Mouse (Mus musculus) left cerebral cortex, adult 18-20 months (tissue): Measurements from ENCODE around the gene P2rx6. TPM values are rescaled to one million over a fixed set of nuclear protein-coding genes. Genes with fewer than 3 reads are reported as not detected.
A peak's percentile ranks its signal among the peaks of the same experiment; 100 is the strongest.
"Not testable (repeated sequence)": the region's sequence is repeated elsewhere in the genome, so short reads cannot be mapped to it uniquely, and the experiment has no call there.

Experiments
- DNase-seq, 2 experiments: peaks; one replicate each; pipeline ENCODE4 v3.0.0; 2021 to 2022; ENCODE audit warnings: low spot score in 2 of 2, mixed read lengths in 1 of 2
- total RNA-seq, 2 experiments: library from RNA; stranded (reverse); gene quantifications; 2 replicates each; pipeline ENCODE4 v1.2.3; 2021

Gene P2rx6
- total RNA-seq, 2 experiments from 2014 or later, result 1.2 to 1.3 TPM

DNA sequence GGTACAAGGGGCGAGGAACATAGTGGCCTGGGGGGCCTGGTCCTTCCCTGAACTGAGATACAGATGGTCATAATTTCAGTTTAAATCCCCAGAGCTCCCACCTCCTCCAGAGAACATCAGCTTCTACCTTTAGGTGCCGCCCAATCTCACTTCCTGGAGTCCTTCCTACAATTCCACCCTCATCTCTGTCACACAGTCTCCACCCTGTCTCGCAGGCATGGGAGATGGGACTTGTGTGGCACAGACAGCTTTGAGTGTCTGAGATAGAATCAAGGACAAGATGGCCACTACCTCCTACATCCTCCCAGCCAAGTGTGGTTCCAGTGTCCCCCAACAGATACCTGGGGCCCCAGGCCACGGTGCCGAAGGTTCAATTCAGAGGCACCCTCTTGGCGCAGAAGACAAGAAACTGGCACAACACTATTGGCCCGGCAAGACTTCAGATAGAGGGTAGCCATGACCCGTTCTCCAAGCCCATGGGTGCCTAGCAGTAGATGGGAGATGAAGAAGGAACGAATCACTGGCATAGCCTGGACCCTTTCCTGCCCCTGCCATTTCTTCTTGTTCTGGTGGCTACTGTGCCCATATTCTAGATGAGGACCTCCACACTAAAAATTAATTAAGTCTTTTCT is 2.2 kb upstream of the P2rx6 start:
- no peak for DNase-seq

DNA sequence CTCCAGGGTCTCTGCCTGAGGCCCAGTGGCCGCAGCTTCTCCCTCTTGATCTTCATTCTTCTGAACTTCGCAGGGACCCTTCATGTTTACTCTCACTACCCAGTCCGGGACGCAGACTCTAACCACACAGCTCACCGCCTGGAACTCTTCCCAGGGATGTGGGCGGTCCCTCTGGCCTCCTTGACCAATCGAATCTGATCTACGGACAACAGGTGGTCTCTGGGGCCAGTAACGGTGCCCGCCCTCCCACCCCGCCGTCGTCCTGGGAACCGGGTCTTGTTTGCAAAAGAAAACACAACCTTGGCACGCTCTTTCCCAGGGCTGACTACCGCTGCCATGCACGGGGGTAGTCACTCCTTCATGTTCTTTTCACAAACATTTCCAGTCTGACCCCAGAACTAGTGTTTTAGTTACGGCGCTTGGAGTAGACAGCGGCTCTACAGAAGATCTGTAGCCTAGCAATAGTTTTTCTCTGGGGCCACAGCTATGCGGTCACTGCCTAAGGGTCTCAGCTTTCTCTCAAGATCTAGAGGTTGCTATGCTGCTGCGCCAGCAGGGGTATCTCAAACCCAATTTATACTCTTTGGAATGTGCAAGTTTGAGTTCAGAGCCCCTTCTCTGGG is 446 bp upstream of the P2rx6 start, which contains the start of gene Lrrc74b:
TSS of gene Lrrc74b (minus strand) at position 120 of the 623 bp plus-strand sequence.
- DNase-seq, result no peak

DNA sequence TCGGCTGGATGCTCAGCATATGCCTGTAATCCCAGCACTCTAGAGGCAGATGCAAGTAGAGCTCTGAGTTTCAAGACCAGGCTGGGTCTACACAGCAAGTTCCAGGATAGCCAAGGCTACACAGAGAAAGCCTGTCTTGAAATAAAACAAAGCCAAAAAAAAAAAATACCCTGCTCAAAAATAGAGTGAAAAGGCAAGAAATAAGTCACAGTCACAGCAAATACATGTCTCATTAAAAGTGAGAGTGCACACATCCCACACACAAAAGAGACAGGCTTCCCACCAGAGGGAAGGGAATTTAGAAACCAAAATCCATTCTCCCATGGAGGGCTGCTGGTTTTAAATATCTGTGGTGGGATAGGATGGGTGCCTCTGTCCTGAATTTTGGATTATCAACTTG is 1.9 kb downstream of the P2rx6 start:
- no peak for DNase-seq

DNA sequence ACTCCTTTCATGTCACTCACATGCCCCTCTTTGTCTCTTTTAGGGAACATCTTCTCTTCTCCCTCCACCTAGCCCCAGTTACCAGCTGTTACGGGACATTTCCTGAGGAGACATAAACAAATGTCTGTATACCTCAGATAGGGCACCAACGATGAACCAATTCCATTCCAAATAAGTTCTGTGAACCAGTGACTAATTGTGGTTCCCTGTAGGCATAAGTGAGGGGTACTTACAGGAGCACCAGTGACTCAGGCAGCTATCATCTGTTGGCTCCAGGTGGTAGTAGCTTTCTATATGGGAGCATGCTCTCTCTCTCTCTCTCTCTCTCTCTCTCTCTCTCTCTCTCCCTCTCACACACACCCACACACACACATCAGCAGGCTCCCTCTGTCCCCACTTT is 2.5 kb downstream of the P2rx6 start:
- peak in 1 of 2 experiments; percentile 46 for DNase-seq

DNA sequence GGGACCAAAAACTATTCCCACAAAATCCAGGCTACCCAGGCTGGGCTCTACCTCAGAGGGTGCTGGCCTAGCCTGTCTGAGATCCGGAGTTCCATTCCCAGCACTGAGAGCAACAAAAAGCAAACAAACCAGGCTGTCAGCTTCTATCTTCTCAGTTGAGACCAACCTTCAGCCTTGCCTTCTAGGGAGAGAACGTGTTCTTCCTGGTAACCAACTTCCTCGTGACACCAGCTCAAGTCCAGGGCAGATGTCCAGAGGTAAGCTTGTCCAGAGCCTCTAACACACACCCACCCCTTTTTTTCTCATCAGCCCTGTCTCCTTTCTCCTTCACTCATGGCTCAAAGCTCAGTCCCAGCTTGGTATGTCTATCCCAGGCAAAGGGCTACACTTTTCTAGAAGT is 3.1 kb downstream of the P2rx6 start:
- DNase-seq, result no peak

DNA sequence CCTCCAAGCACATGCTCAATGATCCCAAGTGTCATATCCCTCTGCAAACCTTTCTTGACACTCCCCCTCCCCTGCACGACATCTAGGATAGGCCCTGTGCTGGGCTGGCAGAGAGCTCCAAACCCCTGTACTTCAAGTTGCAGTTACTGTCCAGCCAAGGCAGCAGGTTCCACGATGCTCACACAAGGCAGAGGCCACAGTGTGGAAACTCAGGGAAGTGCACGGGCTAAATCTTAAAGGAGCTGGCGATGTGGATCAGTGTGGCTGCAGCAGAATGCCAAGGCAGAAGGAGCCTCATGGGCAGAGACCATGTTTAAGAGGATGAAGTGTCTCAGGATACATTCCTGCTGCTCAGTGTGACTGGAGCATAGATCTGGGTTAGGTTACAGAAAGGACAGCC is 4.5 kb downstream of the P2rx6 start:
- no peak for DNase-seq

DNA sequence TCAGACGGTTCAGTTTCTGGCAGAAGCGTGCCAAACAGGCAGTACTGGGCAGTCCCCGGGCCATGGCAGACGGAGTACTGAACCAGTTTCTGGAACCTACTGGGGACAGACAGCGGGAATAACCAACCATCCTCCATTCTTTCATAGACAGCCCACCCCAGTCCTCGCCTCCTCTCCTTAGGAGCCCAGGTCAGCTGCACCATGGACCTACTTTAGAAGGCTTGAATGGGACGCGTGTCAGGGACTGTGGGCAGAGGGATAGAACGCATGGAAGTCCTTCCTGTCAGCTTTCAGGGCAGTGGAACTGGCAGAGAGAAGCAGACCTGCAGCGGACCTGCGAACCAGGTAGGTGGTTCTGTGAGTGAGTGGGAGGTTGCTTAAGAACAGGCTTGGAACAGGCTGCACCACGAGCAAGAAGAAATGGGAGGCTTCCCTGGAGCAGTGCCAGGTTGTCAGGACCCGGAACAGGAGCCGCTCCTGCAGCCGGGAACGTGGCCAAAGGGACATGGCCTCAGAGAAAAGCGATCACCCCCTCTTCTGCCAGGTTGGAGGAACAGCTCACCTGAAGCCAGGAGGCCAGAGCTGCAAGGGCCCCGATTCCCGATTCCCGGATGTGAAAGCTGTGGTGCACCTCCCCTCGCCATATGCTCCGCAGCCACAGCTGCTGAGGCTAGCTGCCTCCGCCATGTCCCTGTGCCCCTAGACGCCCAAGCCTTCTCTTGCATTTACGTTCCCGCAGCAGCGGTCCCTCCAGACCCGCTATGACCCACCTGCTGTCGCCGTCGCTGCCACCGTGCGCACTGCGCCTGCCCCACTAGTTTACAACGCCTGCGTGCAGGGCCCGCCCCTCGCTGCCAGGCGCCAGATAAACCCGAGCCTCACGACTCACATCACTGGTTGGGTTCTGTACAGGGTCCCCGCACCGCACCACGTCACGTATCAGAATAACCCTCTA is 14.5 kb downstream of the P2rx6 start:
- DNase-seq, result peak; percentile 71 to 83

DNA sequence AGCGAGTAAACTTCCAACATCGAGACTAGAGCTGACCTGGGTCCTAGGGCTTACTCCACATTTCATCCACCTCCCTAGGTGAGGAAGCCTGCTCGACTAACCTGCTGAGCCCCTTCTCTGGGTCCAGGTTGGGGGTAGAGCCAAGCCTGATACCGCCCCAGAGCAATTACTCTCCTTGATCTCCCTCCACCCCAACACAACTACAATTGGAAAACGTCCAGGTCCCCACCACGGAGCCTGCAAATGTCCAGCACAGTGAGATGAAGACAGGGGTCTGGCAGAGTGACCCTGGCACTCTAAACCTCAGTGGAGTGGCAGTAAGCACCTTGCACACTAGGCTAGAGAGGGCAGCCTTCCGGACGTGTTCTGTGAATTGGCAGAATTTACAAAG is 15.1 kb downstream of the P2rx6 start:
- no peak for DNase-seq

DNA sequence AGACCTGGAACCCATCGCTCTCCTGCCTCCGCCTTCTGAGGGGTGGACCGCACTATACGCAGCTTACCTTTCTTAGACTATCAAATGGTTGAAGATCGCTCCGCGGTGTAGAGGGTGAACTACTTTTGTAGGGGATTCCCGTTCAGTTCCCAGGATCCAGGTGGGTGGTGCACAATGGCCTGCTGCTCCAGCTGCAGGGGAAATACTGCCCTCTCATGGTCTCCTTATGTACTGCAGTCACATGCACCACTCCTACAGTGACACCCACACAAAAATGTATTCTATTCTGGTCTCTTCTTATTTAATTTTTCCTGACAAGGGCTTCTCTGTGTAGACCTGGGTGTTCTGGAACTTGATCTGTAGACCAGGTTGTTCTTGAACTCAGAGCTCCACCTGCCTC is 21.4 kb downstream of the P2rx6 start, which contains the start of gene Slc7a4:
TSS of gene Slc7a4 (minus strand) at position 151 of the 400 bp plus-strand sequence.
- DNase-seq, result no peak

DNA sequence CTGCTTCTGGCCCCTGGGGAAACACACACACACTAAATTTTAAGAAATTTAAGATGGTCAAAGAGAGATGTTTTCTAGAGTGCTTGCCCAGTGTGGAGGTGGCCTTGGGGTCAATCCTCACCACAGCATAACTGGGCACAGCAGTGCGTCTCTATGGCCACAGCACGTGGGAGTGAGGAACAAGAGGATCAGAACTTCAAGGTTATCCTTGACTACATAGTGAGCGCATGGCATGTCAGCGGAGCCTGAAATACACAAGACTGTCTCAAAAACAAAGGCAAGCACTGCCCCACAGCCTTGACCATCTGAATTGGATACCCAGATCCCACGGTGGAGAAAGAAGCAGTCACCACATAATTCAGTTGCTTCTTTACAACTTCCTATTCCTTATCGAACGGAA is 22.9 kb downstream of the P2rx6 start:
- DNase-seq, result no peak

DNA sequence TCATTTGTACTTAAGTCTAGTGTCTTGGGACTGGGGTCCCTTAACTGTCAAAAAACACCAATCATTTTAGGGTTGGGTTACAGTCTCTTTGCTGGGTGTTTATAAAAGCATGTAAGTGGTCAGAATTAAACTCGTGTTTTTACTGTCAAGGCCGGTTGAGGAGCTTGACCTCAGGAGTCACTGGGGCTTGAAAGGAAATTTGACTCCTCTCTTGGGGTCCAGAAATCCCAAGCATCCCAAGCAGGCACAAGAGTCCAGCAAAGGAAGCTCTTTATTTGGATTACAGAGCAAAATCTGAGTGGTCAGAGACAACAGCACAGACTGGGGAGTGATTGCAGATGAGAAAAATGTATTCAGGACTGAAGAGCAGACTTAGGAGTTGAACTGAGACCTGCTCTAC is 29.0 kb downstream of the P2rx6 start:
- DNase-seq, result no peak

DNA sequence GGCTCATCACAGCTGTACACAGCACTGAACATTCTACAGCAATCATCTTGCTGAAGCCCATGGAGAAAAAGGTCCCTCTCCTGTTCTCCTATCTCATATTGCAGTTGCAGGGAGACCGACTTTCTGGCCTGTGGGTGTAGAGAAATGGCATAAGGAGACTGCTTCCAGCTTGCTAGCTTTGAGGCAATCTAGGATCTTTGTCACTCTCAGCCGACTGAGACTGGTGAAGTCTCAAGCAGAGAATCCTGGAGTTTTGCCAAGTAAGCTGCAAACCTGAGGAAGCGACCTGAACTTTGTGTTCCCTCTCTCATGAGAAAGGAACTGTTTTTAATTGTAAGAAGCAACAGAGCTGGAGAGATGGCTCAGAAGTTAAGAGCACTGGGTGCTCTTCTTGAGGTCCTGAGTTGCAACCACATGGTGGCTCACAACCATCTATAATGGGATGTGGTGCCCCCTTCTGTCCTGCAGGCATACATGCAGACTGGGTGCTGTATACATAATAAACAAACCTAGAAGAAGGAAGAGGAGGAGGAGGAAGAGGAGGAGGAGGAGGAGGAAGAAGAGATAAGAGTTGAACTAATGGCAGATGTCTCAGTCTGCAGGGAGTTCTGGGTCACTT is 39.4 kb downstream of the P2rx6 start:
- DNase-seq, result no peak

DNA sequence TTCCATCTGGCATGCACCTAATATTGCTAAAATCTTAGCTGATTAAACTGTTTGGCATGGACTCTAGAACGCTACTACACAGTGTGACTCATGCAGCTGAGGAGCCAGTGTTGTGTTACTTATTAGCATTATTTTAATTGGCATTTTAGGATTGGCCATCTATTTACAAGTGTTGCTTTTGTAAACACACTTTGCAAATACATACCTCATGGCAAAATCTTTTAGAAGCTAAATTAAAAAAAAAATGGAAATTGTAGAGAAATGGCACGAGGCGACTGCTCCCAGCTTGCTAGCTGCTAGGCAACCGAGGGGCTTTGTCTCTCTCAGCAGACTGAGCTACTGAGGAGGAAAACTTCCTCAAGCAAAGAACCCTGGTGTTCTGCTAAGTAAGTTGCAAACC is 43.3 kb downstream of the P2rx6 start:
- no peak for DNase-seq

DNA sequence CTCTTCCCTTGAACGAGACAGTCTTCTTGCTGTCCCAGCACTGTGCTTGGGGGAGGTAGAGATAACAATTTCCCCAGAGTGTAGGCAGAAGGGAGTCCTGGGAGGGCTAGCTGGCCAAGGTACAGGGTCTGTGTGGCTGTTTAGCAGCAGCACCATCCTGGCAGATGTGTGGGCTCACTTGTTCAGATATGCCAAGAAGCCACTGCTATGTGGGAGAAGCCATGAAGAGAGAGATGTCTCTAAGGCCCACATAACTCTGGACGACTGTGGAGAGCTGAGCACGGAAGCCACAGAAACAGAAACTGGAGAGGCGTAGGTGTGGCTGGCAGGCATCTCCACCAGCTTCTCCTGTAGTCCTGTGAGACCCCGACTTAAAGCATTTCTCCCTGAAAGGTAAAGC is 44.0 kb downstream of the P2rx6 start:
- DNase-seq, result peak; percentile 22 to 34

DNA sequence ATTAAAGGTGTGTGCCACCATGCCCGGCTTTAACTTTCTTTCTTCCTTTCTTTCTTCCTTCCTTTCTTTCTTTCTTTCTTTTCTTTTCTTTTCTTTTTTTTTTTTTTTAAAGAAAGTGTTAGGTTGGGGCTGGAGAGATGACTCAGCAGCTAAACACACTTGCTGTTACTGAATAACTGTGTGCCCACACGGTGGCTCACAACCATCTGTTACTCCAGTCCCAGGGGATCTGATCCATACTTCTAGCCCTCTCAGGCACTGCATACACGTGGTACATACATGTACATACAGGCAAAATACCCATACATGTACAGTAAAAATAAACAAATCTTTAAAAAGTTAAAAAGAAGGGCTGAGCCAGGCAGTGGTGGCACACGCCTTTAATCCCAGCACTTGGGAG is 49.7 kb downstream of the P2rx6 start:
- peak; percentile 45 to 51 for DNase-seq

DNA sequence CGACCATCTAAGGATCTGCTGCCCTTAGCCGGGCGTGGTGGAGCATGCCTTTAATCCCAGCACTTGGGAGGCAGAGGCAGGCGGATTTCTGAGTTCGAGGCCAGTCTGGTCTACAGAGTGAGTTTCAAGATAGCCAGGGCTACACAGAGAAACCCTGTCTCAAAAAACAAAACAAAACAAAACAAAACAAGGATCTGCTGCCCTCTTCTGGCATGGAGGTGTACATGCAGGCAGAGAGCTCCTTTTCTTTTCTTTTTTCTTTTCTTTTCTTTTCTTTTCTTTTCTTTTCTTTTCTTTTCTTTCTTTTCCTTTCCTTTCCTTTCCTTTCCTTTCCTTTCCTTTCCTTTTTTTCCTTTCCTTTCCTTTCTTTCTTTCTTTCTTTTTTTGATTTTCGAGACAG is 53.1 kb downstream of the P2rx6 start:
- DNase-seq, result not testable (repeated sequence)

DNA sequence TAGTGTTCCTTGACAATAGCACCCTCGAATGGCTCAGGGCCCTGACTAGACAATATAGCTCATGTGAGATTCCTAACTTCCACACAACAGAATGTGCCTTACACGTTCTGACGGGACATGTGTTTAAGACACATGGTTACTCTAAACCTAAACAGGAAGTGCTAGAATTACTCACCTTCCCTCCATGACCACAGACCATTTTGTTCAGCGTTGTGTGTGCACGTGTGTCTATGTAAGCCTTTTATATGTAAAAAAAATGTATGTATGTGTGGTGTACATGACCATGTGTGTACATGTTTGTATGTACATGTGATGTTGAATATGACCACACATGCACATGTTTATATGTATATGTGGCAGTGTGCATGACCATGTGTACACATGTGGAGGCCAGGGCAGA is 54.5 kb downstream of the P2rx6 start:
- no peak for DNase-seq

DNA sequence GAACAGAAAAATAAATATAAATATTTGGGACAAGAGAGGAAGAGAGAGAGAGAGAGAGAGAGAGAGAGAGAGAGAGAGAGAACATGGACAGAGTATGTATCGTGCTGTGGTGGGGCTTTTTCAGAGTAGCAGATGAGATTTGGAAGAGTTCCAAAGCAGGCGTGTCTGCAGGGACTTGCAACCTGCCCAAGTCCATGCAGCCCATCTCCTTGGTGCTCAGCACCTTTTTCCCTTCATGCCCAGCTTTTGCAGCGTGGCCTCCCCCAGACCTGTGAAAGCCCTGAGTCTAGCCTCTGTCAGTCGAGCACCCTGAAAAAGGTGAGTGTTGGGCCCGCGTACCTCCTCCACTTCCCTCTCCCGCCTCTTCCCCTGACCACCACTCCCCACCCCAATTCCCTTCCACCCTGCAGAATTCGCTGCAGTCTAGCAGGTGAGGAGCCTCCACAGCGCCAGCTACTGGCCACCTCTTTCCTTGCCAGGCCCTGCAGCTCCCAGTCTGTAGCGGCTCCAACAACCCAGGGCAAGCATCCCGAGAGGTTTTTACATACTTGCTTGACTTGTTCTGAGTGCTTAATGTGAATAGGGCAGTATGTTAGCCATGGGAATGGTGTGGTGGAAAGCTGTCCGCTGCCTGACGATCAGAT is 56.4 kb downstream of the P2rx6 start:
- DNase-seq, result peak; percentile 64 to 68

DNA sequence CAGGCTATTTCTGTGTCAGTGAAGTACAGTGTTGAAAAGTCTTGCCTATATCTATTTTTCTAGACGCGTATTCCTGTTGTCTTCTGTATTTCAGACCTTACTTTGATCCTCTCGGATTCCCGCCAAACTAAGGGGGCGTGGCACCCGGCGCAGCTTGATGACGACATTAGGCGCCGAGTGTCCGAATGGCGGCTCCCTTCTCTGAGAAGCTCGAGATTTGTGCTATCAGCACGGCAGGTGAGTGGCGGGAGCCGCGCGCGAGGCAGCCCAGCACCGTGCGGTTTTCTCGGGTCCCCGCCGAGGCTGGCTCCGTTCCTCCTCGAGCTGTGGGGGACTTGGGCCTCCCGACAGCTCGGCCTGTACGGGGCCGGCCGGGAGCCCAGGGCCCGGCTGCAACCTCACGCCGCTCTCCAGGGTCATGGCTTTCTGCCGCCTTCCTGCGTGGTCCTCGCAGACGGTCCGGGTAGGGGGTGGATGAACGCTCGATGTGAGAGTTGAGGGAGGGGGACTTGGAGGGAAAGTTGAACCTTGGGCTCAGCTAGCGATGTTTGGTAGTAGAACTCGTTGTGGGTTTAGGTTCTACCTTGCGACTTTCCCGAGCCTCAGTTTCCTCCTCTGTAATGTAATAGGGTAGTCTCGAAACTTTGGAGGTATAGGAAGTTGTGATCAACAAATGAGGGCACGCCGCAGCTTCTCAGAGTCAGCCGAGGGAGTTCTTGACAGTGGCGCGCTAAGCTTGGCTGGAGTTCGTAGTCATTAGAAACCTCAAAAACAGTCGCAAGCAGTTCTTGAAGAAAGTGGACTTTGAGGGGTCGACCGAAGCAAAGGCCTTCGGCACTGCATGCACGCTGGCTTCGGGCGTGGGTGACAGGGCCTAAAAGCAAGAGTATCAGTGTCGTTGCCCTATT is 57.8 kb downstream of the P2rx6 start, which contains the start of gene Smpd4:
TSS of gene Smpd4 (plus strand) at position 157 of the 908 bp plus-strand sequence.
- DNase-seq, result peak; percentile 87 to 93

DNA sequence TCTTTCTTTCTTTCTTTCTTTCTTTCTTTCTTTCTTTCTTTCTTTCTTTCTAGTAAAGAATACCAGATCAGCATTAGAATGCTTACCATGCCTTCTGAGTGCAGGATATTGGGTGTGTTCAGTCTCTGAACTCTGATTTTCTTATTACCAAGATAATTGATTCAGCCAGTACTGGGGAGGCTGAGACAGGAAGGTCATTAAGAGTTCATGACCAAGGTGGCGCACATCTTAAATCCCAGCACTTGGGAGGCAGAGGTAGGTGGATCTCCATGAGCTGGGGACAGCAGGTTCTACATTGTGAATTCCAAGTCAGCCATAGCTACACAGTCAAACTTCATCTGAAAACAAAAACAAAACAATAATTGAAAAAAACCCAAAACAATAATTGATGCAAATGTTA is 60.3 kb downstream of the P2rx6 start:
- DNase-seq, result no peak
